Mouse (Mus musculus) MEL (cell line): ENCODE data around the gene Lyz1. TPM values are rescaled to one million over a fixed set of nuclear protein-coding genes. Genes with fewer than 3 reads are reported as not detected.
A peak's percentile ranks its signal among the peaks of the same experiment; 100 is the strongest.

Experiments used
- DNase-seq: peaks from one replicate; pipeline ENCODE4 v3.0.0; 2011; ENCODE audit warnings: low read depth, low spot score
- H3K27ac ChIP-seq: 2 replicates; pipeline ENCODE4 v1.5.1; 2012; ENCODE audit warnings: low read depth, mild to moderate bottlenecking, control low read depth, low read length, moderate library complexity; ENCODE audit not compliant: control insufficient read depth
- H3K27me3 ChIP-seq, 2 experiments: fragments of 150-350 bp in 1 of 2; sonication (generic) in 1 of 2; 2 replicates each; pipeline ENCODE4 v1.6.1; 2012; ENCODE audit warnings: low read length in 2 of 2, mild to moderate bottlenecking in 2 of 2, improper control_type of control experiment in 1 of 2, moderate library complexity in 1 of 2; ENCODE audit not compliant: insufficient read depth in 2 of 2, control insufficient read depth in 1 of 2
- H3K36me3 ChIP-seq, 2 experiments: 2 replicates each; pipeline ENCODE4 v1.6.1; 2012 to 2014; ENCODE audit warnings: low read length in 2 of 2, improper control_type of control experiment in 1 of 2, inconsistent platforms in 1 of 2, mild to moderate bottlenecking in 1 of 2; ENCODE audit not compliant: insufficient read depth in 2 of 2, control insufficient read depth in 1 of 2
- H3K4me1 ChIP-seq, 2 experiments: fragments of 150-350 bp in 1 of 2; sonication (generic) in 1 of 2; 2 replicates each; pipeline ENCODE4 v1.6.1; 2012; ENCODE audit warnings: low read length in 2 of 2, improper control_type of control experiment in 1 of 2, mild to moderate bottlenecking in 1 of 2; ENCODE audit not compliant: insufficient read depth in 2 of 2, control insufficient read depth in 1 of 2
- H3K4me3 ChIP-seq, 2 experiments: fragments of 150-350 bp in 1 of 2; sonication (generic) in 1 of 2; 2 replicates each; pipeline ENCODE4 v1.5.1; 2012; ENCODE audit warnings: low read depth in 2 of 2, low read length in 2 of 2, mild to moderate bottlenecking in 2 of 2, moderate library complexity in 2 of 2, control low read depth in 1 of 2, improper control_type of control experiment in 1 of 2; ENCODE audit not compliant: control insufficient read depth in 1 of 2, insufficient read depth in 1 of 2
- H3K79me2 ChIP-seq: 2 replicates; pipeline ENCODE4 v1.6.1; 2012; ENCODE audit warnings: mild to moderate bottlenecking, low read length, moderate library complexity; ENCODE audit not compliant: control insufficient read depth, poor library complexity, insufficient read depth
- H3K9ac ChIP-seq: 2 replicates; pipeline ENCODE4 v1.6.1; 2012; ENCODE audit warnings: low read depth, mild to moderate bottlenecking, control low read depth, low read length, moderate library complexity; ENCODE audit not compliant: control insufficient read depth, poor library complexity, severe bottlenecking
- H3K9me3 ChIP-seq: fragments of 150-350 bp; sonication (generic); replicated peaks from 2 replicates; pipeline ENCODE4 v1.6.1; 2012; ENCODE audit warnings: mild to moderate bottlenecking, low read length, improper control_type of control experiment, moderate library complexity; ENCODE audit not compliant: insufficient read depth
- CHD1 ChIP-seq: IDR thresholded peaks from 2 replicates; pipeline ENCODE4 v1.6.1; 2012; ENCODE audit warnings: low read depth, mild to moderate bottlenecking, inconsistent platforms, low read length, improper control_type of control experiment
- CHD2 ChIP-seq: IDR thresholded peaks from 2 replicates; pipeline ENCODE4 v1.6.1; 2011; ENCODE audit warnings: low read length, improper control_type of control experiment
- E2F4 ChIP-seq: IDR thresholded peaks from 2 replicates; pipeline ENCODE4 v1.6.1; 2011; ENCODE audit warnings: low read depth, low read length, improper control_type of control experiment, borderline replicate concordance
- EP300 ChIP-seq, 2 experiments: IDR thresholded peaks; 2 replicates each; pipeline ENCODE4 v1.6.1; 2011; ENCODE audit warnings: improper control_type of control experiment in 2 of 2, low read length in 2 of 2, low read depth in 1 of 2, mild to moderate bottlenecking in 1 of 2
- ETS1 ChIP-seq: IDR thresholded peaks from 2 replicates; pipeline ENCODE4 v1.6.1; 2012; ENCODE audit warnings: low read depth, mild to moderate bottlenecking, inconsistent platforms, low read length, improper control_type of control experiment, moderate library complexity
- GABPA ChIP-seq: IDR thresholded peaks from 2 replicates; pipeline ENCODE4 v1.6.1; 2012; ENCODE audit warnings: low read depth, mild to moderate bottlenecking, inconsistent platforms, low read length, improper control_type of control experiment, moderate library complexity
- GATA1 ChIP-seq: IDR thresholded peaks from 2 replicates; pipeline ENCODE4 v1.6.1; 2011; ENCODE audit warnings: low read depth, low read length, improper control_type of control experiment
- JUND ChIP-seq: IDR thresholded peaks from 2 replicates; pipeline ENCODE4 v1.6.1; 2011; ENCODE audit warnings: low read depth, mild to moderate bottlenecking, improper control_type of control experiment, low read length
- KAT2A ChIP-seq: conservative IDR thresholded peaks from 2 replicates; pipeline ENCODE4 v1.6.1; 2012; ENCODE audit warnings: low read depth, low read length, improper control_type of control experiment, inconsistent platforms
- MAFK ChIP-seq: IDR thresholded peaks from 2 replicates; pipeline ENCODE4 v1.6.1; 2011; ENCODE audit warnings: low read depth, mild to moderate bottlenecking, low read length, improper control_type of control experiment, borderline replicate concordance
- MAX ChIP-seq: IDR thresholded peaks from 2 replicates; pipeline ENCODE4 v1.6.1; 2011; ENCODE audit warnings: low read length, improper control_type of control experiment
- MEF2A ChIP-seq: IDR thresholded peaks from 2 replicates; pipeline ENCODE4 v1.6.1; 2014; ENCODE audit warnings: low read depth, mild to moderate bottlenecking, inconsistent platforms, low read length, improper control_type of control experiment; ENCODE audit not compliant: poor library complexity, insufficient replicate concordance, severe bottlenecking; ENCODE audit errors: extremely low read depth
- MXI1 ChIP-seq: IDR thresholded peaks from 2 replicates; pipeline ENCODE4 v1.6.1; 2011; ENCODE audit warnings: mild to moderate bottlenecking, low read depth, low read length, improper control_type of control experiment
- MYB ChIP-seq: IDR thresholded peaks from 2 replicates; pipeline ENCODE4 v1.6.1; 2011; ENCODE audit warnings: mild to moderate bottlenecking, low read depth, low read length, improper control_type of control experiment
- MYC ChIP-seq: IDR thresholded peaks from 2 replicates; pipeline ENCODE4 v1.6.1; 2011; ENCODE audit warnings: low read depth, mild to moderate bottlenecking, low read length, improper control_type of control experiment, moderate library complexity
- NRF1 ChIP-seq: IDR thresholded peaks from 2 replicates; pipeline ENCODE4 v1.6.1; 2014; ENCODE audit warnings: low read depth, mild to moderate bottlenecking, inconsistent platforms, low read length, improper control_type of control experiment, moderate library complexity; ENCODE audit not compliant: poor library complexity, insufficient read depth, severe bottlenecking
- POLR2A ChIP-seq, 2 experiments: IDR thresholded peaks; 2 replicates each; pipeline ENCODE4 v1.6.1; 2011 to 2012; ENCODE audit warnings: low read length in 2 of 2, mild to moderate bottlenecking in 2 of 2, control low read depth in 1 of 2, improper control_type of control experiment in 1 of 2, low read depth in 1 of 2, moderate library complexity in 1 of 2; ENCODE audit not compliant: control insufficient read depth in 1 of 2, insufficient read depth in 1 of 2, poor library complexity in 1 of 2
- POLR2AphosphoS2 ChIP-seq: IDR thresholded peaks from 2 replicates; pipeline ENCODE4 v1.6.1; 2011; ENCODE audit warnings: low read length, improper control_type of control experiment
- SIN3A ChIP-seq: IDR thresholded peaks from 2 replicates; pipeline ENCODE4 v1.6.1; 2012; ENCODE audit warnings: low read length, improper control_type of control experiment, inconsistent platforms
- SMC3 ChIP-seq: IDR thresholded peaks from 2 replicates; pipeline ENCODE4 v1.6.1; 2011; ENCODE audit warnings: low read depth, low read length, improper control_type of control experiment
- TAL1 ChIP-seq: IDR thresholded peaks from 2 replicates; pipeline ENCODE4 v1.6.1; 2012; ENCODE audit warnings: mild to moderate bottlenecking, inconsistent platforms, low read length, moderate library complexity, mixed read lengths
- TBP ChIP-seq: IDR thresholded peaks from 2 replicates; pipeline ENCODE4 v1.8.0; 2011; ENCODE audit warnings: low read depth, low read length, improper control_type of control experiment
- TCF12 ChIP-seq: IDR thresholded peaks from 2 replicates; pipeline ENCODE4 v1.6.1; 2014; ENCODE audit warnings: low read depth, mild to moderate bottlenecking, inconsistent platforms, low read length, improper control_type of control experiment, moderate library complexity
- UBTF ChIP-seq: IDR thresholded peaks from 2 replicates; pipeline ENCODE4 v1.6.1; 2012; ENCODE audit warnings: low read depth, mild to moderate bottlenecking, inconsistent platforms, low read length, improper control_type of control experiment, moderate library complexity, borderline replicate concordance; ENCODE audit not compliant: insufficient read depth
- ZKSCAN1 ChIP-seq: IDR thresholded peaks from 2 replicates; pipeline ENCODE4 v1.6.1; 2012; ENCODE audit warnings: low read depth, mild to moderate bottlenecking, inconsistent platforms, low read length, improper control_type of control experiment, moderate library complexity
- ZMIZ1 ChIP-seq: IDR thresholded peaks from 2 replicates; pipeline ENCODE4 v1.6.1; 2012; ENCODE audit warnings: low read depth, mild to moderate bottlenecking, inconsistent platforms, low read length, improper control_type of control experiment, moderate library complexity
- ZNF384 ChIP-seq: IDR thresholded peaks from 2 replicates; pipeline ENCODE4 v1.6.1; 2012; ENCODE audit warnings: low read depth, mild to moderate bottlenecking, inconsistent platforms, low read length, improper control_type of control experiment
- polyA plus RNA-seq, 2 experiments: library from polyadenylated mRNA; stranded (reverse) in 1 of 2; unstranded in 1 of 2; fragments of >175 nt in 1 of 2; fragments of >200 nt in 1 of 2; gene quantifications; 2 replicates each; pipeline versions ENCODE4 v1.2.1 to v1.2.4; 2012; ENCODE audit warnings: low replicate concordance in 2 of 2, low read depth in 1 of 2; ENCODE audit not compliant: insufficient read length in 2 of 2, insufficient read depth in 1 of 2, missing spikeins in 1 of 2
- total RNA-seq: library from RNA; depleted of rRNA; stranded (reverse); fragments of 300-350 nt; gene quantifications from 2 replicates; pipeline ENCODE4 v1.2.3, GENCODE M21; 2012

The Lyz1 gene
- total and polyA plus RNA-seq, 3 experiments = not detected

DNA sequence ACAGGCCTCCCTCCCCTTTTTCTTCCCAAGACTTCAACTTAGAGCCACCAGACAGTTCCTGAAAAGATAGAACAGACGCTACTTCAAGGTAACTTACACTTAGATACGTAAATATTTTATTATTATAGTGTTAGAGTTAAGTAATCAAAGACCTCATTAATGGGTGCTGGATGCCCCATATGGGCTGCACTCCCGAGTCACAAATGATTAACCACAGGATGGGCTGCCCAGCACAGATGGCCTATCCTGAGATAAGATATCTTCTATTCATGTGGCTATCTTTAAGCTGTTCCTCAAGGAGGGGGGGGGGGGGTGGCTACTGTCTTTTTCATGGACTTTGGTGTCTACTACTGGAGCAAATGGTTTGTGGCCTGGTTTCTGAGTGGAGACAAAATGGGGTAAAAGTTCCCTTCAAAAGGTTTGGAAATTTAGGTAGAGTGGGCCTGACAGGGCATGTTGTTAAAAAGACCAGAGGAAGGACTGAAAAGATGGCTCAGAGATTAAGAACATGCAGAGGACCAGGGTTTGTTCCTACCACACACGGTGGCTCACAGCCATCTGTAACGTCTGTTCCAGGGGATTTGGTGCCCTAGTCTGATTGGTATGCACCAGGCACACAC is 7.3 kb upstream of the Lyz1 start:
- Histone ChIP-seq H3K27ac (peak overlapping the region; percentile 49), H3K36me3 (peaks cover 0 to 19% of the 10 kb centered on the region in 2 experiments; a peak in 2 of 4 replicates), H3K4me1 (peaks cover 11 to 15% of the 10 kb centered on the region in 2 experiments; a peak in 3 of 4 replicates), H3K4me3 (no peak overlapping the region), H3K27me3 (peaks cover 2 to 5% of the 10 kb centered on the region in 2 experiments), H3K79me2 (no peaks in the 10 kb centered on the region), H3K9ac (no peak overlapping the region), H3K9me3 (no peaks in the 10 kb centered on the region)
- TF ChIP-seq CHD1 (no peak), MYC (no peak), JUND (no peak), GATA1 (peak; percentile 41), CHD2 (no peak), UBTF (no peak), ZKSCAN1 (no peak), MXI1 (no peak), MYB (no peak), POLR2A (IDR thresholded peaks at IDR 0.05; ENCODE audit: control insufficient read depth in 1 of 2, insufficient read depth in 1 of 2, low read depth in 1 of 2, low read length in 2 of 2, poor library complexity in 1 of 2) (no peak), TCF12 (peak; percentile 78; the same call in 1 of the 2 replicates), POLR2AphosphoS2 (no peak), ZMIZ1 (no peak), MAFK (no peak), SIN3A (no peak), ETS1 (peak; percentile 55), TBP (no peak), GABPA (no peak), EP300 (IDR thresholded peaks at IDR 0.05; ENCODE audit: low read depth in 1 of 2, low read length in 2 of 2) (peak in 1 of 2 experiments; percentile 62; a peak in 2 of 4 replicates), KAT2A (no peak), NRF1 (no peak), TAL1 (peak; percentile 20; the same call in 1 of the 2 replicates), SMC3 (no peak), E2F4 (no peak), MAX (no peak), MEF2A (no peak), ZNF384 (no peak)
- DNase-seq = peak; percentile 19
